Mouse (Mus musculus): Measurements from ENCODE around the gene Defa20.
"Not testable (repeated sequence)": the region's sequence is repeated elsewhere in the genome, so short reads cannot be mapped to it uniquely, and the experiment has no call there.

The Defa20 gene

GRCm38 (mm10) chr8:21508958-21509357 is at the start of gene Defa20:
Gene Defa20 (plus strand): TSS chr8:21509258.
- CTCF ChIA-PET = not testable (repeated sequence)

- CTCF ChIA-PET = not testable (repeated sequence)
Observed at GRCm38 (mm10) chr8:21528732-21529131, 19.7 kb downstream of the Defa20 start, which contains the start of gene Defa32. Gene Defa32 (plus strand): TSS chr8:21529032.

All from spleen, embryonic (tissue).